Mouse (Mus musculus) brain, embryonic 18.5 days (tissue): ENCODE data around the gene Vps18.
A peak's percentile ranks its signal among the peaks of the same experiment; 100 is the strongest.

Source experiments
- DNase-seq: peaks from one replicate; pipeline ENCODE4 v3.0.0-alpha.2; 2012; ENCODE audit warnings: low read depth, low spot score

Vps18 gene

GRCm38 (mm10) chr2:119288270-119288882 is at the start of gene Vps18:
Gene Vps18 (plus strand): TSS chr2:119288740.
- peak; percentile 91 for DNase-seq

GRCm38 (mm10) chr2:119240075-119240818 is 48.3 kb upstream of the Vps18 start:
- no peak for DNase-seq

- DNase-seq: no peak
These were observed 47.7 kb upstream of the Vps18 start for GRCm38 (mm10) chr2:119240819-119241186.

- DNase-seq: no peak
These were observed 46.0 kb upstream of the Vps18 start for GRCm38 (mm10) chr2:119242548-119242947.

- no peak for DNase-seq
These were observed 43.3 kb upstream of the Vps18 start for GRCm38 (mm10) chr2:119245246-119245645.

- DNase-seq: no peak
These were observed 40.6 kb upstream of the Vps18 start for GRCm38 (mm10) chr2:119247904-119248303.

GRCm38 (mm10) chr2:119249592-119250061 is 38.9 kb upstream of the Vps18 start:
- no peak for DNase-seq

- no peak for DNase-seq
These were observed 38.2 kb upstream of the Vps18 start for GRCm38 (mm10) chr2:119250377-119250776.

GRCm38 (mm10) chr2:119250826-119251478 is 37.6 kb upstream of the Vps18 start:
- no peak for DNase-seq

- DNase-seq: no peak
These were observed 33.6 kb upstream of the Vps18 start for GRCm38 (mm10) chr2:119254976-119255375.

- DNase-seq: no peak
These were observed 28.0 kb upstream of the Vps18 start for GRCm38 (mm10) chr2:119260518-119260917.

- DNase-seq: no peak
These were observed 27.2 kb upstream of the Vps18 start for GRCm38 (mm10) chr2:119261326-119261725.

- DNase-seq: no peak
These were observed 25.6 kb upstream of the Vps18 start for GRCm38 (mm10) chr2:119262978-119263377.

GRCm38 (mm10) chr2:119263813-119264212 is 24.7 kb upstream of the Vps18 start:
- no peak for DNase-seq

- no peak for DNase-seq
These were observed 18.3 kb upstream of the Vps18 start for GRCm38 (mm10) chr2:119270286-119270642.

GRCm38 (mm10) chr2:119270643-119271331 is 17.8 kb upstream of the Vps18 start, which contains the start of gene Rhov:
Gene Rhov (minus strand): TSS chr2:119271272.
- DNase-seq: peak; percentile 60

GRCm38 (mm10) chr2:119274126-119274525 is 14.4 kb upstream of the Vps18 start:
- no peak for DNase-seq

- DNase-seq: no peak
These were observed 11.6 kb upstream of the Vps18 start for GRCm38 (mm10) chr2:119276926-119277325.

- DNase-seq: no peak
These were observed 10.7 kb upstream of the Vps18 start for GRCm38 (mm10) chr2:119277810-119278209.

- no peak for DNase-seq
These were observed 6.5 kb upstream of the Vps18 start for GRCm38 (mm10) chr2:119281899-119282565.

GRCm38 (mm10) chr2:119287372-119287771 is 1.2 kb upstream of the Vps18 start:
- no peak for DNase-seq
